Mouse (Mus musculus): ENCODE results near the gene Pkp4.

The Pkp4 gene

GRCm38 (mm10) chr2:59181321-59182113 is 20.9 kb downstream of the Pkp4 start:
- in situ Hi-C loops (cut with MboI; ENCODE audit: low pct_unique_long_range_greater_than_20kb in 1 of 2, low sequenced_read_pairs in 2 of 2, unreplicated experiment in 1 of 2), result no loop called here

GRCm38 (mm10) chr2:59183541-59183940 is 22.9 kb downstream of the Pkp4 start:
- in situ Hi-C loops (cut with MboI; ENCODE audit: low pct_unique_long_range_greater_than_20kb in 1 of 2, low sequenced_read_pairs in 2 of 2, unreplicated experiment in 1 of 2), result no loop called here

DNA sequence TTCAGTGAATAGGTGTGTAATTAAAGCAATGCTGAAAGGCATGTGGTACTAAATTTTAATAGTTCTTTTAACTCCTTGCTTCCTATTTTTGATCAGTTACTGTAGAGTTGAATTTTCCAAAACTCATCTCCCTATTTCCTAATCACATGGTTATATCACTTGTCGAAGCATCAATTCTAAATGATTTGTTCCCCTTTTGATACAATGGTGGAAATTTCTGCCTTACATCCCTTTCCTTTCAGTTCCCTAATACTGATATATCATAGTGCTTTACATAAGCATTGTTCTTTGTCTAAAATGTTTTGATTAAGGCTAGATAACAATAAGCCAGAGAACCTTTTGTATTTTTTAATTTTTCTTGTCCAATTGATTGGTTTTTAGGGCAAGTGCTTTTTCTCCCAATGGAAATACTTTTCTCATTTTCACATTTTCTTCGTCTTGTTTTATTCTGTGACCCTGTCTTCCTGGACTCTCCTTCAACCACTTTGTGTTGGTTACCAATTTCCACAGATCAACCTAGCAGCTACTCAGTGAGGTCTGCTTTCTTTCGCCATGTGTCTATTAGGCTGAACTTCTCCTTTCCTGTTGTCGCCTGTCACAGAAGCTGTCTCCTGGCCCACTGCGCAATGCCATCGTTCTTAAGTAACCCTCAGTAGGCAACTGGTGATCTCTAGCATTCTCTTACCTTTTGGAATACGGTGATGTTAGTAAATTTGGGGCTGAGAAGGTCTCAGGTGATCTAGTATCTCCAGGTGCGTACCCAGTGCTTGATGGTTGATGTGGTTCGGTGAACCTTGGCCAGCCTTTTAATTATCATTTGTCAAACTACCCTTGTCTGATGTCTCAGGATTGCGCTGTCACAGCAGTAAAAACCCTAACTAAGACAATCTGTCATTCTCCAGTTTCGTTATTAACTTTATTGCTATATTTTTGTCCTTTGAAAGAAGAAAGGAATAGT is 23.7 kb downstream of the Pkp4 start:
- in situ Hi-C loops (cut with MboI; ENCODE audit: low pct_unique_long_range_greater_than_20kb in 1 of 2, low sequenced_read_pairs in 2 of 2, unreplicated experiment in 1 of 2), result no loop called here

GRCm38 (mm10) chr2:59186122-59186521 is 25.5 kb downstream of the Pkp4 start:
- in situ Hi-C loops (cut with MboI; ENCODE audit: low pct_unique_long_range_greater_than_20kb in 1 of 2, low sequenced_read_pairs in 2 of 2, unreplicated experiment in 1 of 2), result no loop called here

GRCm38 (mm10) chr2:59186966-59187365 is 26.3 kb downstream of the Pkp4 start:
- in situ Hi-C loops (cut with MboI; ENCODE audit: low pct_unique_long_range_greater_than_20kb in 1 of 2, low sequenced_read_pairs in 2 of 2, unreplicated experiment in 1 of 2), result no loop called here

- in situ Hi-C loops (cut with MboI; ENCODE audit: low pct_unique_long_range_greater_than_20kb in 1 of 2, low sequenced_read_pairs in 2 of 2, unreplicated experiment in 1 of 2), result no loop called here
Observed at GRCm38 (mm10) chr2:59188306-59188705, 27.7 kb downstream of the Pkp4 start.

DNA sequence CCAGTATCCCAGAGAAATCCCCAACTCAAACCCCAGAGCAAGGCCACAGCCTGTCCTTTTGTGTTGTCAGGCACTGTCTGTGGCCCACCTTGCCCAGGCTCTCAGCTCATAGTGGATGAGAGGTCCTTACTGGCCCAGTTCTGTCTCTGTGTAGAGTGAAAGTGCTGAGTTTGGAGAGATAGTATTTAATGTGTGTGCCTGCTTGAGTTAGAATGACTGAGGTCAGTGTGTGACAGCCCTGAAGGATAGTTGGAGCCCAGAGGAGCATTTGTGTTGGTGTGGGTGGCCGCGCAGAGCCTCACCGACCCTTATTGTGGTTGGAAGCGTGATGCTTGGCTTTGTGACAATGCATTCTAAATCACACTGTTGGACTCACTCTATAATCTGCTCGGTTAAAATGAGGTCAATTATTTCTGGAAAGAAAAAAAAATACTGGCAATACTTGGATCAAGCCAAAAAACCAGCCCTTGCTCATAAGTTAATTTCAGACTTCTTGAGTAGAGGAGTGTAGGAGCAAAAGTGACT is 29.1 kb downstream of the Pkp4 start:
- in situ Hi-C loops (cut with MboI; ENCODE audit: low pct_unique_long_range_greater_than_20kb in 1 of 2, low sequenced_read_pairs in 2 of 2, unreplicated experiment in 1 of 2), result no loop called here

DNA sequence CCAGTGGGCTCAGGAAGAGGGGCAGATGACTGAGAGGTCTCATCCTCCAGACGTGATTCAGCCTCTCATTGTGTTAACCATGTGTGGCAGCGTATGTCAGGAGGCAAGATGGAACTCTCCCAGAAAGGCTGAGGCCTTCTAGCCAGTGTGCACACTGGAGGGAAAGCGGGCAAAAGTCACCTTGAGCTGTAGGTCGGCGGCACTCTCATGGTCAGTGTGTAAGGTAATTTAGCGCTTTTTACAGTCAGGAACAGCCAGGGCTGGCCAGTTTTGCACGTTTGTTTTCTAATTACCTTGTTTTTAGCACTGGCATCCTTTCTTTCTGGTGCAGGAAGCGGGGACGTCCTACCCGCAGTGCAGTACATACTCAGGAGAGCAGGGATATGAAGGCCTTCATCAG is 29.5 kb downstream of the Pkp4 start:
- in situ Hi-C loops (cut with MboI; ENCODE audit: low pct_unique_long_range_greater_than_20kb in 1 of 2, low sequenced_read_pairs in 2 of 2, unreplicated experiment in 1 of 2), result no loop called here

GRCm38 (mm10) chr2:59191466-59191865 is 30.8 kb downstream of the Pkp4 start:
- in situ Hi-C loops (cut with MboI; ENCODE audit: low pct_unique_long_range_greater_than_20kb in 1 of 2, low sequenced_read_pairs in 2 of 2, unreplicated experiment in 1 of 2), result no loop called here

DNA sequence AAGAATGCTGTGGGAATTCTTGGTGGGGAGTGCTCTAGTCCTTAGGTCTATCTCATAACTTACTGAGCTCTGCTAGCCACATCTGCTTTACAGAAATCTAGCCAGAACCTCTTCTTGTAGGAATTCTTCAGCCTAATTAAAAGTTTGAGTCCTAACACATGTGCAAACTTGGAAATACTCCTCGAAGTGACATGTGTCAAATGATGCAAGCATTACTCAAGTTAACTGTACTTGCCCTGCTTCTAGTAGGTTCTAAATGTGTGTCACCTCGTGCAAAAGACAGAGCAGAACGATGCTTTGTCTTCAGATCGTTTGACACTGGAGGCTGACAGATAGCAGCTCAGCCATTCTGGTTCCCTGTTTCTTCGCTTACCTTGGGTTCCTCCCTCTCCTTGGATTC is 32.5 kb downstream of the Pkp4 start:
- in situ Hi-C loops (cut with MboI; ENCODE audit: low pct_unique_long_range_greater_than_20kb in 1 of 2, low sequenced_read_pairs in 2 of 2, unreplicated experiment in 1 of 2), result no loop called here

DNA sequence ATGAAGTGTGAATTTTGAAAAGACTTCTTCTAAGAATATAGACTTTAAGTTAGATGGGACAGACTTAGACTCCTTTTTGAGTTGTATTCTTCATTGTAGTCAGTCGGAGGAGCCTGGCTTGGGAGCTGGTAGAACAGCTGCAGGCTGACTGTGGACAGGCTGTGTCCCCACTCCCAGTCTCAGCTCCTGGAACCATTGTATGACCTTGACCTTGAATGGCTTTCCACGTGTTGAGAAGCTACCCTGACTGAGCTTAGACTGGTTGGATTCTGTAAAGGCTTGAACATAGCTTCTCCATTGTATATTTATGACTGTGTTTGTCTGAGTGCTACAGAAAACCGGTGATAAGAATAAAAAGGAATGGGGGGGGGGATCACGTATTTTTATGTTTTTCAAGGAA is 36.5 kb downstream of the Pkp4 start:
- in situ Hi-C loops (cut with MboI; ENCODE audit: low pct_unique_long_range_greater_than_20kb in 1 of 2, low sequenced_read_pairs in 2 of 2, unreplicated experiment in 1 of 2), result no loop called here

- in situ Hi-C loops (cut with MboI; ENCODE audit: low pct_unique_long_range_greater_than_20kb in 1 of 2, low sequenced_read_pairs in 2 of 2, unreplicated experiment in 1 of 2), result no loop called here
Observed at GRCm38 (mm10) chr2:59199476-59199976, 38.9 kb downstream of the Pkp4 start.

- in situ Hi-C loops (cut with MboI; ENCODE audit: low pct_unique_long_range_greater_than_20kb in 1 of 2, low sequenced_read_pairs in 2 of 2, unreplicated experiment in 1 of 2), result no loop called here
Observed at GRCm38 (mm10) chr2:59200511-59200910, 39.9 kb downstream of the Pkp4 start.

- in situ Hi-C loops (cut with MboI; ENCODE audit: low pct_unique_long_range_greater_than_20kb in 1 of 2, low sequenced_read_pairs in 2 of 2, unreplicated experiment in 1 of 2), result no loop called here
Observed at GRCm38 (mm10) chr2:59202930-59203329, 42.3 kb downstream of the Pkp4 start.

DNA sequence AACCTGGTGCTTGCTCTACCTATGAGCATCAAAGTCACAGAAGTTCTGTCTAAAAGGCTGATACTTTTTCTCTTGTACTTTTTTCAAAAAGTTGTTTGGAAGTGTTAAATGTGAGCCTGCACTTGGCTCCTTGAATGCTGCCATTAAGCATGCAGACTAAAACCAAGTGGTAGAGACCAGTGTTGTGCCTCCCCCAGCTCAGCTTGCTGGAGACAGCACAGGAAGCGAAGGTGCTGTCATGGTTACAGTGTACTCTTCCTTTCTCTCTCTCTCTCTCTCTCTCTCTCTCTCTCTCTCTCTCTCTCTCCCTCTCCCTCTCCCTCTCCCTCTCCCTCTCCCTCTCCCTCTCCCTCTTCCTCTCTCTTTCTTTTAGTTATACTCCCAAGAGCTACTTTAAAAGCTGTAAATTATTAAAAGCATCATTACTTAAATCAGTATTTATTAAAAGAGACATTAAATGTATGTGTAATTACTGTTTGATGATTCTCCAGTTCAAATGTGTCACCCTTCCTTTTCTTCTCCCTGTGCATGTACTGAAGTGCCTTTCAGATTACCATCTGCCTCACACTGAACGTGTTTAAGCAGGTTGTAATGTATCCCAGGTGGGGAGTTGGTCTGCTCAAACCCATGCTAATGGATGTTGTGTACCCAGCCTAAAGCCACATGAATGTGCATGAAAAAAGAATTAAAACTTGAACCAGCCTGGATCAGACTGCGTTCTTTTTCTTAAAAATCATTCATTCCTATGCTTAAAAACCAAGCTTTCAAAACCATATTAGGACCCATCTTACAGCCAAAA is 43.2 kb downstream of the Pkp4 start:
- in situ Hi-C loops (cut with MboI; ENCODE audit: low pct_unique_long_range_greater_than_20kb in 1 of 2, low sequenced_read_pairs in 2 of 2, unreplicated experiment in 1 of 2), result no loop called here

- in situ Hi-C loops (cut with MboI; ENCODE audit: low pct_unique_long_range_greater_than_20kb in 1 of 2, low sequenced_read_pairs in 2 of 2, unreplicated experiment in 1 of 2), result no loop called here
Observed at GRCm38 (mm10) chr2:59205092-59205491, 44.4 kb downstream of the Pkp4 start.

DNA sequence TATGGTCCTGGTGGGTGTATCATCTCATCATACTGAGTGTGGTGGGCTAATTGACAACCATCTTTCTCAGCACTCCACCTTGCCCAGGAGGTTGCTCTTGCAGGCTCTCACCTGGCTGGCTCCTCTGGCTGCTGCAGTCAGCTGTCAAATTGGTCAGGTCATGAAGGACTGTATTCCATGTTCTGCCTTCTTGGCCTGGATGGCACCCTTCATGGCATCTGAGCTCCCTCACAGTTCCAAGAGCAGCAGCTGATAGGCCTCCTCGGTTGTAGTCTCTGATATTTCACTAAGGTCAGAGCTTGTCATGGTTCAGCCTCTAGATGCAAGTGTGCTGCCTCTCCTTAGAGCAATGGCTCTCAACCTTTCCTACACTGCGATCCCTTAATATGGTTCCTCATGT is 45.5 kb downstream of the Pkp4 start:
- in situ Hi-C loops (cut with MboI; ENCODE audit: low pct_unique_long_range_greater_than_20kb in 1 of 2, low sequenced_read_pairs in 2 of 2, unreplicated experiment in 1 of 2), result no loop called here

- in situ Hi-C loops (cut with MboI; ENCODE audit: low pct_unique_long_range_greater_than_20kb in 1 of 2, low sequenced_read_pairs in 2 of 2, unreplicated experiment in 1 of 2), result no loop called here
Observed at GRCm38 (mm10) chr2:59207240-59207639, 46.6 kb downstream of the Pkp4 start.
